Mouse (Mus musculus) cerebellum, postnatal 4 days (tissue): ENCODE measurements at regions not wholly inside any gene's neighbourhood (a gene's known extent, or its start where the extent isn't known, plus 50 kb on each side); places are given as distances from the start of the nearest gene placed in this dataset.

Source experiments
- DNase-seq, 2 experiments: peaks; one replicate each; pipeline ENCODE4 v3.0.0; 2022; ENCODE audit warnings: low spot score in 2 of 2, mixed read lengths in 1 of 2

- no peak for DNase-seq
Measured at GRCm38 (mm10) chr12:65593559-65593958, 368.2 kb downstream of the Wdr20rt start.

DNA sequence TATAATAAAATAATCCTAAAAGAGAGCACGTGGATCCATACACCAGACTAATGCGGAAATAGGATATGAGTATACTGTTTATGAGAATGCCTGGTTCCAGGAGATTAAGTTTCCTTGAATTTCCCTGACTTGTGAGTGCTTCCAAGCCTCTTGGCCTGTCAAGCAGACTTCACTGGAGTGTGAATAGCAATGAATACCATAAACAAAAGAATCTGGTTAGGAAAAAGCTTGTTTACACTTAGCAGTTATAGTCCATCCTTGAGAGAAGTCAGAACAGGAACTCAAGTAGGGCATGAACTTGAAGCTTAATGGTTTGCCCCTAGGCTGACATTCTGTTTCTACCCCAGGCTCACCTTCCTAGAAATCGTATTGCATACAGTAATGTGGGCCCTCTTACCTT, 368.8 kb downstream of the Wdr20rt start:
- DNase-seq = no peak

GRCm38 (mm10) chr12:65644232-65644631, 418.9 kb downstream of the Wdr20rt start:
- no peak for DNase-seq

- DNase-seq = no peak
Measured at GRCm38 (mm10) chr12:65656772-65657171, 431.5 kb downstream of the Wdr20rt start.

DNA sequence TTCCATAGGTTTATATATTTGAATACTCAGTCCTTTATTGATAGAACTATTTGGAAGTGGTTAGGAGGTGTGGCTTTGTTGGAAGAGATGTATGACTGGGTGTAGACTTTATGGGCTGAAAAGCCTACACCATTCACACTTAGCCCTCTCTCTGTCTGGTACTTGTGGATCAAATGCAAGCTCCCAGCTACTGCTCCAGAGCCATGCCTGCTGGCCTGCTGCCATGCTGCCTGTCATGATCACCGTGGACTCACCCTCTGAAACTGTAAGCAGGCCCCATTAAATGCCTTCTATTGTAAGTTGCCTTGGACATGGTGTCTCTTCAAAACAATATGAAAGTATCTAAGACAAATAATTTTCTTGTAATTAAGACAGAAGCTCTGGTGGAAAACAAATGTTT, 446.4 kb downstream of the Wdr20rt start:
- no peak for DNase-seq

DNA sequence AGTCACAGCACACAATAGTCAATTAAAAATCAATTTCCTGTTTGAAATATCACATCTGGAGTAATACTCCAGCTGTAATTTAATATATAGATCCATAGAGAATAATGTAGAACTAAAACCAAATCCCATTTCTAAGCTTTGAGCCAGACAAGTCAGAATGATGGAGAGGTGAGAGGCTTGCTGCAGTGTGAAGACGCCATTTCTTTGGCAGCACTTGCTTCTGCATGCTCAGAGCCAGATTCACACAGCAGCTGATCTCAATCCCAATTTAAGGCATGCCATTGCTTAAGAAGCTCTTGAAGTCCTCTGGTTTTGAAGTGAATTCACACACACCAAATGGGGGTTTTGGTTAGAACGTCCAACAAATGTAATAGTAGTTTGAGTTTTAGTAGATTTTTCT, 447.9 kb downstream of the Wdr20rt start:
- DNase-seq = no peak

- DNase-seq = no peak
Measured at GRCm38 (mm10) chr12:65674916-65675660, 449.8 kb downstream of the Wdr20rt start.

GRCm38 (mm10) chr12:65680335-65680734, 455.0 kb downstream of the Wdr20rt start:
- no peak for DNase-seq

- DNase-seq = no peak
Measured at GRCm38 (mm10) chr12:65681826-65682225, 456.5 kb downstream of the Wdr20rt start.

DNA sequence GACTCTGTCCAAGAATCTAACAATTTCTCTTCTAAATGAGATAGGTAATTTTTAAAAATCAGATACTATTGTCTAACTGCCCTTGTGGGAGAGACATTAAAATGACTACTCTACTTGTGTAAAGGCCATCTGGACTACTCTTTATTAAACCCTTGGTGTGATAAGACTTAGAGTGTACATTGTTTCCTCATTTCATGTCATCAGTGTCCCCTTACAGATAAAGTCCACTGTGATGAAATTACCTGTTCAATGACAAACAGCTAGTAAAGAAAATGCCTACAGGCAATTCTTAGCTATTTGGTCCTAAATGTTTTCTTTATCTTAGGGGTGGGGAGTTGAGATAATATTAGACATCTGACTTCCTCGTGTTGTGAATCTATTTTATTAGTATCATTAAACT, 479.7 kb downstream of the Wdr20rt start:
- no peak for DNase-seq

GRCm38 (mm10) chr12:65712304-65712703, 487.0 kb downstream of the Wdr20rt start:
- no peak for DNase-seq
